Mouse (Mus musculus): ENCODE results near the gene Gm10392. TPM values are rescaled to one million over a fixed set of nuclear protein-coding genes. Genes with fewer than 3 reads are reported as not detected.

The Gm10392 gene
- polyA plus RNA-seq, 2 experiments = not detected

DNA sequence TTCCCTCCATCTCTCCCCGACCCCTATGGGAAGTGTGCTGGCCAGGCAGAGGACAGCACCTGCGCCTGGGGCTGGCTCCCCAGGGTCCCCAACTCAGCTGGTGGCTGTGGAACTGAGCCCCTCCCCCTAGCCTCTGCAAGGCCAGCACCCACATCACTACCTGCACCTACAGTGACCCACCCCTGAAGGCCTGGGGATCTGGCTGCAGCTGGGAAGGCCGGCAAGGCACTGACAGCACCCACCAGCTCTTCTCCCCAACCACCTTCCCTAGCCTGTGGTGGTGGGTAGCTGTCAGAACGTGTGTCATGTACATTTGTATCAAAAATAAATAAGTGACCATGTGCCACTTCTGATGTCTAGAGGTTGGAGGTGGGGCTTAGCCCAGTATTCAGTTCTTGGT, 11.6 kb downstream of the Gm10392 start:
- WGBS (ENCODE audit: insufficient replicate concordance) = 69% methylated on average over 4 of the region's 4 CpGs
- ATAC-seq (ENCODE audit: insufficient read depth) = no peak

GRCm38 (mm10) chr11:77506941-77507340, 12.1 kb downstream of the Gm10392 start:
- Histone ChIP-seq H3K4me1 (replicated peaks; ENCODE audit: control insufficient read depth in 2 of 2, insufficient read depth in 2 of 2, low read length in 1 of 2) (no peaks in the 10 kb centered on the region; a peak in 2 of 4 replicates), H3K27me3 (ENCODE audit: control insufficient read depth, insufficient read depth, low read length) (no peaks in the 10 kb centered on the region), H3K9ac (replicated peaks) (no peak overlapping the region), H3K4me2 (ENCODE audit: low read depth) (no peak overlapping the region), H3K36me3 (replicated peaks; ENCODE audit: control insufficient read depth, insufficient read depth, low read depth) (no peaks in the 10 kb centered on the region; the same call in 1 of the 2 replicates), H3K27ac (no peak overlapping the region), H3K4me3 (ENCODE audit: insufficient read depth in 1 of 2, low read depth in 2 of 2, low read length in 2 of 2) (no peak overlapping the region), H3K9me3 (ENCODE audit: control insufficient read depth, low read length) (no peaks in the 10 kb centered on the region)
- WGBS (ENCODE audit: insufficient replicate concordance) = 76% methylated on average over 6 of the region's 6 CpGs
- TF ChIP-seq EP300 (IDR thresholded peaks at IDR 0.05; ENCODE audit: low read depth) (no peak), CTCF (IDR thresholded peaks at IDR 0.05; ENCODE audit: low read depth) (no peak)
- ATAC-seq (ENCODE audit: insufficient read depth) (no peak), DNase-seq (ENCODE audit: low read depth in 3 of 3, low spot score in 3 of 3) (no peak)

More for the DNA sequence above, 11.6 kb downstream of the Gm10392 start:
- no peak overlapping the region for H3K9ac ChIP-seq (replicated peaks)
- H3K4me1 ChIP-seq (replicated peaks; ENCODE audit: control insufficient read depth in 2 of 2, insufficient read depth in 2 of 2, low read length in 1 of 2) = peaks cover under 1 to 3% of the 10 kb centered on the region in 2 experiments
- no peak overlapping the region for H3K4me2 ChIP-seq (ENCODE audit: low read depth)
- TF ChIP-seq EP300 (IDR thresholded peaks at IDR 0.05; ENCODE audit: low read depth) (no peak), CTCF (IDR thresholded peaks at IDR 0.05; ENCODE audit: low read depth) (no peak)
- no peak overlapping the region for H3K4me3 ChIP-seq (ENCODE audit: insufficient read depth in 1 of 2, low read depth in 2 of 2, low read length in 2 of 2)
- H3K27ac ChIP-seq = no peak overlapping the region
- no peaks in the 10 kb centered on the region; the same call in 1 of the 2 replicates for H3K36me3 ChIP-seq (replicated peaks; ENCODE audit: control insufficient read depth, insufficient read depth, low read depth)
- DNase-seq (ENCODE audit: low read depth in 3 of 3, low spot score in 3 of 3) = no peak
- no peaks in the 10 kb centered on the region for H3K9me3 ChIP-seq (ENCODE audit: control insufficient read depth, low read length)
- H3K27me3 ChIP-seq (ENCODE audit: control insufficient read depth, insufficient read depth, low read length) = no peaks in the 10 kb centered on the region

- no peaks in the 10 kb centered on the region; the same call in 1 of the 2 replicates for H3K36me3 ChIP-seq (replicated peaks; ENCODE audit: control insufficient read depth, insufficient read depth, low read depth)
- WGBS (ENCODE audit: insufficient replicate concordance) = 86% methylated on average over 14 of the region's 14 CpGs
- no peak for TF ChIP-seq EP300 (IDR thresholded peaks at IDR 0.05; ENCODE audit: low read depth)
- TF ChIP-seq CTCF (IDR thresholded peaks at IDR 0.05; ENCODE audit: low read depth) = no peak
- no peaks in the 10 kb centered on the region for H3K27me3 ChIP-seq (ENCODE audit: control insufficient read depth, insufficient read depth, low read length)
- H3K4me2 ChIP-seq (ENCODE audit: low read depth) = no peak overlapping the region
- no peak overlapping the region for H3K9ac ChIP-seq (replicated peaks)
- no peak overlapping the region for H3K27ac ChIP-seq
- H3K4me3 ChIP-seq (ENCODE audit: insufficient read depth in 1 of 2, low read depth in 2 of 2, low read length in 2 of 2) = no peak overlapping the region
- DNase-seq (ENCODE audit: low read depth in 3 of 3, low spot score in 3 of 3) (no peak), ATAC-seq (ENCODE audit: insufficient read depth) (no peak)
- H3K9me3 ChIP-seq (ENCODE audit: control insufficient read depth, low read length) = no peaks in the 10 kb centered on the region
- no peaks in the 10 kb centered on the region; a peak in 2 of 4 replicates for H3K4me1 ChIP-seq (replicated peaks; ENCODE audit: control insufficient read depth in 2 of 2, insufficient read depth in 2 of 2, low read length in 1 of 2)
Observed at GRCm38 (mm10) chr11:77506273-77506672, 12.7 kb downstream of the Gm10392 start.

- Histone ChIP-seq H3K27me3 (ENCODE audit: control insufficient read depth, insufficient read depth, low read length) (no peaks in the 10 kb centered on the region), H3K4me2 (ENCODE audit: low read depth) (no peak overlapping the region), H3K27ac (no peak overlapping the region), H3K4me1 (replicated peaks; ENCODE audit: control insufficient read depth in 2 of 2, insufficient read depth in 2 of 2, low read length in 1 of 2) (no peaks in the 10 kb centered on the region; a peak in 2 of 4 replicates), H3K9ac (replicated peaks) (no peak overlapping the region), H3K4me3 (ENCODE audit: insufficient read depth in 1 of 2, low read depth in 2 of 2, low read length in 2 of 2) (no peak overlapping the region), H3K36me3 (replicated peaks; ENCODE audit: control insufficient read depth, insufficient read depth, low read depth) (no peaks in the 10 kb centered on the region; the same call in 1 of the 2 replicates), H3K9me3 (ENCODE audit: control insufficient read depth, low read length) (no peaks in the 10 kb centered on the region)
- no peak for DNase-seq (ENCODE audit: low read depth in 3 of 3, low spot score in 3 of 3)
- TF ChIP-seq CTCF (IDR thresholded peaks at IDR 0.05; ENCODE audit: low read depth) (no peak), EP300 (IDR thresholded peaks at IDR 0.05; ENCODE audit: low read depth) (no peak)
- no peak for ATAC-seq (ENCODE audit: insufficient read depth)
- WGBS (ENCODE audit: insufficient replicate concordance) = 82% methylated on average over 22 of the region's 22 CpGs
Observed at GRCm38 (mm10) chr11:77505291-77505980, 13.6 kb downstream of the Gm10392 start.

DNA sequence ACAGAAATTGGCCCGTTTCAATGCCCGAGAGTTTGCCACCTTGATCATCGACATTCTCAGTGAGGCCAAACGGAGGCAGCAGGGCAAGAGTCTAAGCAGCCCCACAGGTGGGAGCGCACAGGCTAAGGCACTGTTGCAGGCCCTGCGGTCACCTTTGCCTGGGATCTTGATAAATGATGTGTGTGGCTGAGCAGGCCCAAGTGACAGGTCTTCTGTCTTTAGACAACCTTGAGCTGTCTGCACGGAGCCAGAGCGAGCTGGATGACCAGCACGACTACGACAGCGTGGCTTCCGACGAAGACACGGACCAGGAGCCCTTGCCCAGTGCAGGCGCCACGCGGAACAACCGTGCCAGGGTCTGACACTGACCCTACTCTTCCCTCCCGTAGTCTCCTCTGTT, 14.6 kb downstream of the Gm10392 start:
- TF ChIP-seq EP300 (IDR thresholded peaks at IDR 0.05; ENCODE audit: low read depth) = no peak
- TF ChIP-seq CTCF (IDR thresholded peaks at IDR 0.05; ENCODE audit: low read depth) = no peak
- H3K9ac ChIP-seq (replicated peaks) = no peak overlapping the region
- no peaks in the 10 kb centered on the region; the same call in none of the 2 replicates for H3K36me3 ChIP-seq (replicated peaks; ENCODE audit: control insufficient read depth, insufficient read depth, low read depth)
- H3K27me3 ChIP-seq (ENCODE audit: control insufficient read depth, insufficient read depth, low read length) = no peaks in the 10 kb centered on the region
- no peak overlapping the region for H3K4me3 ChIP-seq (ENCODE audit: insufficient read depth in 1 of 2, low read depth in 2 of 2, low read length in 2 of 2)
- DNase-seq (ENCODE audit: low read depth in 3 of 3, low spot score in 3 of 3) = no peak
- no peak overlapping the region for H3K27ac ChIP-seq
- no peaks in the 10 kb centered on the region for H3K9me3 ChIP-seq (ENCODE audit: control insufficient read depth, low read length)
- ATAC-seq (ENCODE audit: insufficient read depth) = no peak
- no peak overlapping the region for H3K4me2 ChIP-seq (ENCODE audit: low read depth)
- no peaks in the 10 kb centered on the region; a peak in 2 of 4 replicates for H3K4me1 ChIP-seq (replicated peaks; ENCODE audit: control insufficient read depth in 2 of 2, insufficient read depth in 2 of 2, low read length in 1 of 2)
- WGBS (ENCODE audit: insufficient replicate concordance) = 88% methylated on average over 19 of the region's 19 CpGs
